In genomic region chr11:67885921-67886320, GRCm38 (mm10) we compare ENCODE assay signal across 21 mouse cellular contexts. TPM values are rescaled to one million over a fixed set of nuclear protein-coding genes. Genes with fewer than 3 reads are reported as not detected.
DNase-seq lines count a peak whose midpoint lies in the region; ATAC-seq and TF ChIP-seq lines count a peak whose summit lies in the region.
"Had no signal": no experiment of that assay in that cellular context is flagged by ENCODE, and none has a peak within 500 bp of the region (broad histone marks: within the 10 kb centered on the region; RNA-seq: fewer than 3 reads in every experiment).

No protein-coding gene starts in this region.

- no peaks in the 10 kb centered on the region for H3K9me3 ChIP-seq in forebrain, embryonic 11.5 days (ENCODE audit: control insufficient read depth, low read length)
- no peaks in the 10 kb centered on the region for H3K9me3 ChIP-seq in forebrain, embryonic 16.5 days (ENCODE audit: control insufficient read depth, low read length)
- no peaks in the 10 kb centered on the region for H3K9me3 ChIP-seq in kidney, postnatal 0 days (replicated peaks; ENCODE audit: low read length)
- H3K9me3 ChIP-seq in kidney, embryonic 15.5 days (replicated peaks) = 0 out of 2 replicates have a peak, but pooled peaks cover 2% of the 10 kb centered on the region
- H3K9me3 ChIP-seq: embryonic facial prominence, embryonic 12.5 days; heart, embryonic 15.5 days; limb, embryonic 13.5 days; stomach, embryonic 15.5 days had no signal

- H3K4me1 ChIP-seq in forebrain, embryonic 11.5 days (replicated peaks; ENCODE audit: control insufficient read depth, insufficient read depth, low read length) = no peaks in the 10 kb centered on the region
- no peaks in the 10 kb centered on the region; the same call in 1 of the 2 replicates for H3K4me1 ChIP-seq in forebrain, embryonic 16.5 days (replicated peaks; ENCODE audit: control insufficient read depth, insufficient read depth, low read length)
- no peaks in the 10 kb centered on the region for H3K4me1 ChIP-seq in kidney, postnatal 0 days (replicated peaks; ENCODE audit: insufficient read depth, low read length)
- no peaks in the 10 kb centered on the region for H3K4me1 ChIP-seq in kidney, embryonic 15.5 days
- H3K4me1 ChIP-seq: embryonic facial prominence, embryonic 12.5 days; hindbrain, embryonic 10.5 days; limb, embryonic 13.5 days; neural tube, embryonic 12.5 days; stomach, embryonic 15.5 days had no signal

- peak; percentile 46 for DNase-seq in forebrain, embryonic 11.5 days (ENCODE audit: low spot score)
- no peak for DNase-seq in kidney, postnatal 0 days (ENCODE audit: low spot score)
- DNase-seq in ES-CJ7 (ENCODE audit: low read depth, low spot score) = peak; percentile 15
- DNase-seq in retina, embryonic 14.5 days (ENCODE audit: low spot score) = peak; percentile 28
- no peak for DNase-seq in frontal cortex, postnatal 36 days (ENCODE audit: low spot score in 2 of 2)
- DNase-seq: adrenal gland, adult 2 months; gastrocnemius, postnatal 10 days; kidney, adult 9 months; kidney, postnatal 4 days had no signal

- TF ChIP-seq CTCF in kidney, postnatal 0 days (IDR thresholded peaks at IDR 0.05; ENCODE audit: low read depth) = peak; percentile 17; the same call in 1 of the 2 replicates

- no peaks in the 10 kb centered on the region for H3K27me3 ChIP-seq in forebrain, embryonic 11.5 days (ENCODE audit: control insufficient read depth, insufficient read depth, low read length)
- H3K27me3 ChIP-seq in forebrain, embryonic 16.5 days (replicated peaks; ENCODE audit: control insufficient read depth, insufficient read depth, low read length) = no peaks in the 10 kb centered on the region
- H3K27me3 ChIP-seq in kidney, postnatal 0 days (ENCODE audit: insufficient read depth, low read length) = no peaks in the 10 kb centered on the region
- H3K27me3 ChIP-seq in kidney, embryonic 15.5 days = no peaks in the 10 kb centered on the region
- H3K27me3 ChIP-seq: embryonic facial prominence, embryonic 12.5 days; heart, embryonic 15.5 days; limb, embryonic 13.5 days; neural tube, embryonic 12.5 days; stomach, embryonic 15.5 days had no signal

- 91% methylated on average over 2 of the region's 2 CpGs for WGBS in forebrain, embryonic 11.5 days
- WGBS in forebrain, embryonic 16.5 days = 78% methylated on average over 2 of the region's 2 CpGs
- WGBS in kidney, postnatal 0 days = 97% methylated on average over 2 of the region's 2 CpGs
- WGBS in kidney, embryonic 15.5 days = 92% methylated on average over 2 of the region's 2 CpGs

- H3K4me3 ChIP-seq in forebrain, embryonic 11.5 days (ENCODE audit: low read depth, low read length) = no peak overlapping the region
- no peak overlapping the region for H3K4me3 ChIP-seq in forebrain, embryonic 16.5 days (replicated peaks; ENCODE audit: low read length)
- H3K4me3 ChIP-seq in kidney, postnatal 0 days (replicated peaks; ENCODE audit: low read depth, low read length) = no peak overlapping the region
- no peak overlapping the region for H3K4me3 ChIP-seq in kidney, embryonic 15.5 days (replicated peaks)
- H3K4me3 ChIP-seq: embryonic facial prominence, embryonic 12.5 days; erythroblast, embryonic 14.5 days; heart, embryonic 15.5 days; hindbrain, embryonic 10.5 days; limb, embryonic 13.5 days; neural tube, embryonic 12.5 days; stomach, embryonic 15.5 days had no signal

- H3K9ac ChIP-seq in forebrain, embryonic 11.5 days (ENCODE audit: low read length) = no peak overlapping the region
- H3K9ac ChIP-seq in forebrain, embryonic 16.5 days (replicated peaks; ENCODE audit: low read depth, low read length) = no peak overlapping the region
- no peak overlapping the region for H3K9ac ChIP-seq in kidney, postnatal 0 days (ENCODE audit: low read depth, low read length)
- H3K9ac ChIP-seq in kidney, embryonic 15.5 days = no peak overlapping the region
- H3K9ac ChIP-seq: embryonic facial prominence, embryonic 12.5 days; heart, embryonic 15.5 days; limb, embryonic 13.5 days; liver, embryonic 14.5 days; neural tube, embryonic 12.5 days; stomach, embryonic 15.5 days had no signal

- ATAC-seq in forebrain, embryonic 11.5 days (replicated peaks; ENCODE audit: low FRiP score) = no peak
- ATAC-seq in forebrain, embryonic 16.5 days = no peak
- no peak for ATAC-seq in kidney, postnatal 0 days (replicated peaks; ENCODE audit: low FRiP score, low read depth)
- no peak for ATAC-seq in kidney, embryonic 15.5 days (replicated peaks; ENCODE audit: low FRiP score)
- no peak for ATAC-seq in inflammation-experienced regulatory T-cells, adult 6 months

- no peak overlapping the region for H3K27ac ChIP-seq in forebrain, embryonic 11.5 days (ENCODE audit: low read depth, low read length)
- H3K27ac ChIP-seq in forebrain, embryonic 16.5 days (ENCODE audit: low read length) = no peak overlapping the region
- no peak overlapping the region for H3K27ac ChIP-seq in kidney, postnatal 0 days
- no peak overlapping the region for H3K27ac ChIP-seq in kidney, embryonic 15.5 days
- H3K27ac ChIP-seq: embryonic facial prominence, embryonic 12.5 days; heart, embryonic 15.5 days; hindbrain, embryonic 10.5 days; limb, embryonic 13.5 days; liver, embryonic 14.5 days; neural tube, embryonic 12.5 days; stomach, embryonic 15.5 days had no signal

- no peaks in the 10 kb centered on the region for H3K36me3 ChIP-seq in forebrain, embryonic 11.5 days (ENCODE audit: control insufficient read depth, insufficient read depth, low read length)
- H3K36me3 ChIP-seq in forebrain, embryonic 16.5 days (ENCODE audit: control insufficient read depth, insufficient read depth) = no peaks in the 10 kb centered on the region
- H3K36me3 ChIP-seq in kidney, postnatal 0 days (ENCODE audit: insufficient read depth, low read length) = no peaks in the 10 kb centered on the region
- no peaks in the 10 kb centered on the region for H3K36me3 ChIP-seq in kidney, embryonic 15.5 days
- H3K36me3 ChIP-seq: embryonic facial prominence, embryonic 12.5 days; heart, embryonic 15.5 days; hindbrain, embryonic 10.5 days; limb, embryonic 13.5 days; neural tube, embryonic 12.5 days; stomach, embryonic 15.5 days had no signal

- no peak overlapping the region for H3K4me2 ChIP-seq in forebrain, embryonic 11.5 days (ENCODE audit: low read depth, low read length, severe bottlenecking)
- H3K4me2 ChIP-seq in forebrain, embryonic 16.5 days (ENCODE audit: low read length) = no peak overlapping the region
- no peak overlapping the region for H3K4me2 ChIP-seq in kidney, postnatal 0 days (ENCODE audit: low read length)
- no peak overlapping the region for H3K4me2 ChIP-seq in kidney, embryonic 15.5 days
- H3K4me2 ChIP-seq: embryonic facial prominence, embryonic 12.5 days; heart, embryonic 15.5 days; limb, embryonic 13.5 days; midbrain, embryonic 11.5 days; neural tube, embryonic 12.5 days; stomach, embryonic 15.5 days had no signal

RNA-seq across cellular contexts. Expression of gene Usp43, which starts 36.0 kb away (rescaled TPM):
- 1.0 and 1.4 TPM in 2 replicates for polyA plus RNA-seq in forebrain, embryonic 11.5 days (2014; fragmentation: Nextera tagmentation; extraction: Ambion mirVana)
- polyA plus RNA-seq in forebrain, embryonic 16.5 days (2015; fragmentation: Nextera tagmentation; extraction: Ambion mirVana) = 3.0 and 3.8 TPM in 2 replicates
- 1.8 and 2.3 TPM in 2 replicates for polyA plus RNA-seq in kidney, postnatal 0 days (2015; fragmentation: Nextera tagmentation; extraction: Ambion mirVana)
- polyA plus RNA-seq in kidney, embryonic 15.5 days (2015; fragmentation: Nextera tagmentation; extraction: Ambion mirVana) = 2.0 and 2.6 TPM in 2 replicates
- polyA plus RNA-seq in inflammation-experienced regulatory T-cells, adult 6 months (2017; shearing (Covaris generic)) = not detected
- polyA plus RNA-seq: erythroblast, embryonic 14.5 days had no signal

Comparison
In these comparisons a context has a peak if more than half of its experiments do, and no peak if none do; other contexts are left out.
1. DNase-seq: peak in forebrain, embryonic 11.5 days (single experiment), ES-CJ7 (single experiment) and retina, embryonic 14.5 days (single experiment); none in kidney, postnatal 0 days (single experiment) and frontal cortex, postnatal 36 days (0 of 2).